Mouse (Mus musculus): ENCODE measurements around the gene Chchd3.

Gene Chchd3

GRCm38 (mm10) chr6:33059735-33060576, at the start of gene Chchd3:
TSS of gene Chchd3 (minus strand) at chr6:33060260.
- peak; percentile 92 for DNase-seq (ENCODE audit: low spot score)

DNA sequence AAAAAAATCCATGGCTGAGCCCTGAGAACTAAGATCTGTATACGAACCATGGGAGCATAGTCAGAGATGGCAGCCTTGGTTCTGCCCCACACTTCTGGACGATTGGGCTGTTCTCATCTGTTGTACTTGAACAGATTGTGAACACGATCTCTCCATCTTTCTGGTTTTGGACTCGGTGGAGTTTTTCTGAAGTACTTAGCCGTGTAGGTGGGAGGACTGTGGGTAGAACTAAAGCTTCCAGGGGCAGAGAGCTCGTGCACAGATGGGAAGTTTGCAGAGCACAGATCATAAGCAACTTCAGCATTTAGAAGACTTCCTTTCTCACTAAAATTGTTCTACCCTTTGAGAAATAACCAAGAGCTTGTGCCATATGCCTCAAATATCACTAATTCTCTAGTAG, 44.6 kb upstream of the Chchd3 start:
- DNase-seq (ENCODE audit: low spot score), result no peak

GRCm38 (mm10) chr6:33098903-33099302, 38.8 kb upstream of the Chchd3 start:
- no peak for DNase-seq (ENCODE audit: low spot score)

DNA sequence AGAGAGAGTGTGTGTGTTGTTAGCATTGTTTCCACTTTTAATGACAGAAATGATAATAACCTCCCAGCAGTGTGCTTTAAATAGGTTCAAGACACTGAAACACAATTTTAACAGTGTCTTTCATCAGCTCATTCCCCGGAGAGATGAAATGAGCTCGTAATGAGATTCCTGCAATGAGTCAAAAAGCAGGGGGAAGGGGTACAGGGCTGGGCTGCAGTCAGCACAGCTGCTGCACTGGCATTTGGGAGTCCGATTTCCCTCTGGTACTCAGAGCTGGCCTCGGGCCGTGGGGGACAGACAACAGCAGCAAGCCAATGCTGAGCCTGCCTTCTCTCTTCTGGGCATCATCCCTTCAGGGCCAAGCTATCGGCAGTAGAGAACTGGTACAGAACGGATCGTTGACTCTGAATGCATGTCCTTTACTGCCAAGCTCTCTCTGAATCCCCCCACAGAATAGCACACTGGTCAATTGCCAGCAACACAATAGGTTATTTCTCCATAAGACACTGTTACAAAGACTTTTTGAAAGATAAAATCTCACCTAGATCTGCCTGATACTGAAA, 34.7 kb upstream of the Chchd3 start:
- no peak for DNase-seq (ENCODE audit: low spot score)

- DNase-seq (ENCODE audit: low spot score), result no peak
These were observed 20.1 kb upstream of the Chchd3 start for GRCm38 (mm10) chr6:33080186-33080585.

DNA sequence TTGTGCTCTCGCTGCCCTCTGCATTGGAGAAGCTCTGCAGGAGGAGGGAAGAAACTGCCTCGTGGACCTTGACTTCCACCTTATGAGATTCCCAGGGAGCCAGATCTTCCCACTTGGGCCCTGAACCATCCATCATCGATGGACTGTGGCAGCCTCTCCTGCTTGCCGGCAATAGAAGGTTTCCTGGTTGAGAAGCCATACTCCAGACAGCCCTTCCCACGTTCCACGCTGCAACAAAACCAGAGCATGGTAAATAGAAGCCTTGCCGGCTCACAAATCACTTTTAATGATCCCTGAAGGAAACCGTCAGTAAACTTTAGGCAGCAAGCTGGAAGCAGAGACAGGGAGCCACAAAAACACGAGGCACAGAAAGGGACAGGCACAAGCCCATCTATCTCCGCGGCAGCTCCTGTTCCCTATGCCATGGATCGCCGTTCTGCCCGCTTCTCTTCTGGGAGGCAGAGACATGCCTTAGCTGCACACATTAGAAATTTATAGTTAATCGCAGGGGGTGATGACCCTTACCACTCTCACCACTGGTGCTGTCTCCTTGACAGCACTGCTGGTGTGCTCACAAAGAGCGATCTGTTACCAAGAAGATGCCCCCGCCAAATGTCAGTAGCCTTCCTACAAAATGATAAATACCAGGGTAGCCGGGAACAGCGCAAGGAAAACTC, 18.3 kb upstream of the Chchd3 start:
- DNase-seq (ENCODE audit: low spot score), result no peak

GRCm38 (mm10) chr6:33066462-33066861, 6.4 kb upstream of the Chchd3 start:
- no peak for DNase-seq (ENCODE audit: low spot score)

DNA sequence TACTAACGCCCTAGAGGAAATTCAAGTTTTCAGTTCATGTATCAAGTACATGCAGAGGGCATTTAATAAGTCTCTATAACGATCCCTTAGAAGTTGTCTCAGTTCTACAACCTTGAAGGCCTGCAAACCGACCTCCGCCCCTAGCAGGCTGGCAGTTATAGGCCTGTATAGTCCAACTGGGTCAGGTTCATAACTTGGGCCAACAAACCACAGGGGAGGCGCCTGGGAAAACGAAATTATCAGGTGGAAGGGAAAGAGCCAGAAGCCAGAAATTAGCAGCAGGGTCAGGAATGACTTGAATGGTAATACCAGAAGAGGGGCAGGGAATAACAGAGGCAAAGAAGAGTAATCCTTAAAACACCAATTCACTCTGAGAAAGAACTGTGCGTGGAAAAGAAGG, 784 bp downstream of the Chchd3 start:
- no peak for DNase-seq (ENCODE audit: low spot score)

GRCm38 (mm10) chr6:33056392-33056791, 3.7 kb downstream of the Chchd3 start:
- no peak for DNase-seq (ENCODE audit: low spot score)

- no peak for DNase-seq (ENCODE audit: low spot score)
These were observed 4.4 kb downstream of the Chchd3 start for GRCm38 (mm10) chr6:33055663-33056062.

GRCm38 (mm10) chr6:33054946-33055345, 5.1 kb downstream of the Chchd3 start:
- no peak for DNase-seq (ENCODE audit: low spot score)

GRCm38 (mm10) chr6:33051642-33052041, 8.4 kb downstream of the Chchd3 start:
- no peak for DNase-seq (ENCODE audit: low spot score)

DNA sequence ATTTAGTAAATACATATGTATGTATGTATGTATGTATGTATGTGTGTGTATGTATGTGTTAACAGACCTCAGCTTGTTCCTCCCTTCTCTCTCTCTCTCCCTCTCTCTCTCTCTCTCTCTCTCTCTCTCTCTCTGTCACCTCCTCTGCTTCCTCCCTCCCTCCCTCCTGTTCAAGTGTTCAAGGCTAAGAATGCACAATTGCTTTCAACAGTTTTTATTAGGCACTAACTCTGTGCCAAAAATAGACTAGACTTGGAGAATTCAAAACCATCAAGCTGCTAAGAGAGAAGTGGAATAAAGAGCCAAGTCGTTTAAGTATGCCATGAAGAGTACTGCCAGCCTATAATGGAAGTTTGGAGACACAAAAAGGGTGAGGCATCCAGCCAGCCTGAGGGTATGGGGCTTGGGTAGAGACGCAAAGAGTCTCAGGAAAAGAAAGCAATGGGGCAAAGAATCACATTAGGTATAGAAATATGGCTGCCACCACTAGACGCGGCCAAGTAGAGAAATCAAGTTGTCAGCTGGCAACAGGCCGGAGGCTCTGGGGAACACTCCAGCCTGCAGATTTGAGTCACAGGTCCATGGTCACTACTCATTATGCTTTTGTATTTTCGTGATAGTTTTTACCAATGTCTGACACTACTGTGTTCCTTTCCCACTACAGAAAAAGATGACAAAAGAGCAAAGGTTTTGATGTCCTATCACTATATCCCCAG, 10.2 kb downstream of the Chchd3 start:
- no peak for DNase-seq (ENCODE audit: low spot score)

- no peak for DNase-seq (ENCODE audit: low spot score)
These were observed 16.6 kb downstream of the Chchd3 start for GRCm38 (mm10) chr6:33043480-33043879.

- no peak for DNase-seq (ENCODE audit: low spot score)
These were observed 17.2 kb downstream of the Chchd3 start for GRCm38 (mm10) chr6:33042880-33043279.

DNA sequence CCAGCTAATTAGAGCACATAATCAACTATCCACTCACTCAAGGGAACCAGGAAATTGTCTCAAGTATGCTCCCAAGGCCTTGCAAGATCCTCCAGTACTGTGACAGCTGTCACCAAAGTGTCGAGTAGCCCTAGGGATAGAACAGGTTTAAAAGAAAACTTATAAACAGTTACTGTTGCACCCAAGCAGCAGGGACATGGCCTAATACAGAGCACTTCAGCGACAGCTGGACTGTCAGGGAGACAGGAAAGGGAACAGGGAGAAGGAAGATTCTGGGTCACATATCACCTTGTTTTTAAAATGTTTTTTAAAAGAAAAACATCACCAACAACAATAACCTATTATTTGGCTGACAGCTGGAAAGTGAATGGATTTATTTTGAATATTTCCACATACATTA, 18.1 kb downstream of the Chchd3 start:
- no peak for DNase-seq (ENCODE audit: low spot score)

- no peak for DNase-seq (ENCODE audit: low spot score)
These were observed 19.5 kb downstream of the Chchd3 start for GRCm38 (mm10) chr6:33040360-33041090.

GRCm38 (mm10) chr6:33032543-33032942, 27.5 kb downstream of the Chchd3 start:
- no peak for DNase-seq (ENCODE audit: low spot score)

DNA sequence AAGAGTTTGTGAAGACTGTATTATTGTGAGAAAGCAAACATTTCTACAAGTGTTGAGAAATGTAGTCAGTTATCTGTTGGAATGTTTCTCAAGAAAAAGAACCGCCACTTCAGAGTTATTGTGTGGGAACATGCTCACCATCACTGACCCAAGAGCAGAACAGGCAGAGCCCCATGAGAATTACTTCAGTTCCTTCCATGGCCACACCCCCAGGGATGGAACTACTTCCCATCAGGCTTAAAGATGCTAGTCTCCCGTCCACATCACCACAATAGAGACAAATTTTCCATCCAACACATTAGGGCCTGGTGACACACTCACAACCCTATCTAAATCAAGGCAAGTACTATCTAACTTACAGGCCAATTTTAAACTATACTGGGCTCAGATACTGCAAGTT, 28.4 kb downstream of the Chchd3 start:
- no peak for DNase-seq (ENCODE audit: low spot score)

DNA sequence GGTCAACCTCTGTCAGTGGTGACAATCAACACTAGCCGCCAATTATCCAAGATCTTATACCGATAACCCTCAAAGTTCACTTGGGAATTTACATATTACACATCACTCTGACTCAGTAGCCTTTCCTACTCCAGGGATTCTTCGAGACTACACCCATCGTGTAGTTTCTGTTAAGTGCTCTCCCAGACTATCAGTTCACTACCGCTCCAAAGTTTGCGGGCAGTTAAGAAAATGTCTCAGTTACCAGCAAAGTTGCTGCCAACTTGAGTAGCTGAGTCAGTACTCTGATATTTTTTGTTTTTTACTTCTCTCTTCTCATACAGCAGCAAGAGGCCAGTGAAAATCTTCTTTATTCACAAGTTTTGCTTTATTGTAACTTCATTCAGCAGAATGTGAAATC, 31.8 kb downstream of the Chchd3 start:
- no peak for DNase-seq (ENCODE audit: low spot score)

- no peak for DNase-seq (ENCODE audit: low spot score)
These were observed 35.0 kb downstream of the Chchd3 start for GRCm38 (mm10) chr6:33025041-33025440.

DNA sequence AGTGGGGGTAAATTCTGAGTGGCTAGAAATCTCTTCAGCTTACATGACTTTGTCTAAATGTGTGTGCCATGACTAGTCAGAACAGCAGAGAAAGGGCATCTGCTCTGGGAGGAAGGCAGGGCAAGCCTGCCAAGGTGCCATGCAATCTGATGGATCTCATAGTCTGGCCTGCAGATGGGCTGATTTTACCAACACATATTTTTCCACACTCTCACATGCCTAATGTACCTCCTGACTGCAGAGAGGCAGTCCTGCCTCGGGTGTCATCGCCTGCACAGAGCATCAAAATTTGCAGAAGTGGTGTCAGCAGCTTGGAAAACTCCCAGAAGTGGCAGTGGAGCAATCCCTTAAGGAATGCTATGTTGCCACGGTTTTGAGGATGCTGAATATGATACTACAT, 55.5 kb downstream of the Chchd3 start:
- no peak for DNase-seq (ENCODE audit: low spot score)
